Mouse (Mus musculus) liver, postnatal 0 days (tissue): ENCODE measurements at regions not wholly inside any gene's neighbourhood (a gene's known extent, or its start where the extent isn't known, plus 50 kb on each side); places are given as distances from the start of the nearest gene placed in this dataset.

Experiments
- CTCF ChIP-seq: sonication (generic); IDR thresholded peaks from 2 replicates; pipeline ENCODE4 v1.5.1; 2016; ENCODE audit warnings: antibody characterized with exemption, low read depth
- EP300 ChIP-seq: IDR thresholded peaks from 2 replicates; pipeline ENCODE4 v1.6.1; 2016; ENCODE audit warnings: antibody characterized with exemption, low read depth, mild to moderate bottlenecking

DNA sequence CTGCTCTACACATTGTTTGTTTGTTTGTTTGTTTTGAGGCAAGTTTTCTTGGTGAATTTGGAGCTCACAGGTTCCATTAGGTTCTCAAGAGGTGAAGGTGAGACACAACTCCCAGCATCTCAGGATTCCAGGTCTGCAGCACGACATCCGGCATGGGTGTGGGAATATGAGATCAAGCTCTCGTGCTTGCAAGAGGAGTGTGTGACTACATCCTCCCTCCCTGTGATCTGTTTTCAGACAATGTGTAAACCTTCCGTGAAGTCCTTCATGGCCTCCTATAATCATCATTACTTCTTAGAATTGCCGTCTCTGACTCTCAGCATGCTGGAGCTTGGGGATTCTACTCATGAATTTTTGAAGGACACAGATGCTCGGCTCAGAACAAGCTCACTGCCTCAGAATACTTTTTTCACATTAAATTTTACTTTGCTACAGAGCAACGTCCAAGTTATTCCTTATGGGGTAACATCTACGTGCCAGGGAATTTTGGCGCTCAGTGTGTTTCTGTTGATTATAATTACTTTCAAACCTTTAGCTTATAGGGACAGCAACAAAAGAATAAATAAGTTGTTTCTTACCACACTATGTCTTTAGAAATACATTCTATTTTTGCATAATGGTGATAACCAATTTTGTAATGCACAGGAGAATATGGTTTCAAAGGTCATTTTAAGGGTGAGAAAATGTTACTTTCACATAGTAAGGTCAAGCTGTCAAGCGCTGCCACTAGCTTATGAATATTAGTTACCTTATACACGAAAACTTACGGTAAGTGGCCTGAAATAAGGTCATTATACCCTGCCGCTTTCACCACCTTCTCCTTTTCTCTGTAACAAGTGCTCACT, 220.6 kb downstream of the Spry2 start:
- no peak for TF ChIP-seq EP300
- no peak for TF ChIP-seq CTCF
